ENCODE assay signal across 12 mouse cellular contexts in the genomic region with DNA sequence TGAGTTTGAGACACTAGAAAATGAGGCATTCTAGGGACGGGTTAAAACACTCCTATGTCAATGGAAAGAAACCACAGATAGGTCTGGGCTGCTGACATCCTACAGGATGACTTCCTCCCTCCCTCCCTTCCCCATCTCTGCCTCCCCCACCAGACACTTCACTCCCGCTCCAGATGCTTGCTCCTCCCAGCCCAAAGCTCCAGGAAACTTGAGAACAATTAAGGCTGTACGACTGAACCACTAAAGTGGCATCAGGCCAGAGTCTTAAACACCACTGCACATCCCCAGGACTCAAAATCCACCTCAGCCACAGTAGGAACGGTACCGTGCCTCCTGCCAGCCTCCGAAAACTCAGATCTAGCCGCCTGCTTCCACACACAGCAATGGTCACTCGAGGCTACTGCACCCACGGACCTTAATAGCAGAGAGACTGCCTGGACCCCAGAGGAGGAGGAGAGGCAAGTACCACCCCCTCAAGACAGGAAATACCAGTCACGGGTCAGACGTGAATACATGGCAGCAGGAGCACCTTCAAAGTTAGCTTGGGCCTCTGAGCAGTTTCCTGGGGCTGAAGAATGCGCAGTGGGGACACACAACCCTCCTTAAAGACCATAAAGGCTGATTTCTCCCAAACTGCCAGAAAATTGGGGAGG. TPM values are rescaled to one million over a fixed set of nuclear protein-coding genes. Genes with fewer than 3 reads are reported as not detected.
DNase-seq lines count a peak whose midpoint lies in the region; ATAC-seq and TF ChIP-seq lines count a peak whose summit lies in the region.
"Had no signal": no experiment of that assay in that cellular context is flagged by ENCODE, and none has a peak within 500 bp of the region (broad histone marks: within the 10 kb centered on the region; RNA-seq: fewer than 3 reads in every experiment).

No protein-coding gene starts in this region.

- H3K4me1 ChIP-seq in kidney, embryonic 14.5 days (ENCODE audit: control insufficient read depth, insufficient read depth, low read length) = peaks cover 24% of the 10 kb centered on the region
- peaks cover 28% of the 10 kb centered on the region for H3K4me1 ChIP-seq in embryonic facial prominence, embryonic 12.5 days
- H3K4me1 ChIP-seq in hindbrain, postnatal 0 days (ENCODE audit: insufficient read depth, low read length) = no peaks in the 10 kb centered on the region
- H3K4me1 ChIP-seq in forebrain, embryonic 12.5 days = no peaks in the 10 kb centered on the region

- TF ChIP-seq CTCF in hindbrain, postnatal 0 days (IDR thresholded peaks at IDR 0.05; ENCODE audit: low read depth) = 0 out of 2 replicates have a peak, but pooled peaks have one; percentile 5

- H3K4me2 ChIP-seq in kidney, embryonic 14.5 days (replicated peaks; ENCODE audit: low read depth, low read length) = peak overlapping the region; percentile 25; the same call in 1 of the 2 replicates
- peak overlapping the region; percentile 27; the same call in 1 of the 2 replicates for H3K4me2 ChIP-seq in embryonic facial prominence, embryonic 12.5 days (replicated peaks)
- no peak overlapping the region for H3K4me2 ChIP-seq in hindbrain, postnatal 0 days (ENCODE audit: low read depth, low read length)
- no peak overlapping the region for H3K4me2 ChIP-seq in forebrain, embryonic 12.5 days

- no peaks in the 10 kb centered on the region for H3K9me3 ChIP-seq in kidney, embryonic 14.5 days (ENCODE audit: control insufficient read depth, low read length)
- H3K9me3 ChIP-seq in embryonic facial prominence, embryonic 12.5 days = no peaks in the 10 kb centered on the region
- no peaks in the 10 kb centered on the region for H3K9me3 ChIP-seq in hindbrain, postnatal 0 days (ENCODE audit: low read length)
- H3K9me3 ChIP-seq in forebrain, embryonic 12.5 days = no peaks in the 10 kb centered on the region

- no peak for DNase-seq in kidney, adult 9 months
- DNase-seq in hindbrain, postnatal 0 days (ENCODE audit: low spot score) = no peak
- DNase-seq in mesoderm, embryonic 11.5 days (ENCODE audit: low read depth, low spot score) = peak; percentile 45
- DNase-seq in adrenal gland, postnatal 25 days = no peak
- DNase-seq in urinary bladder, adult 18-20 months (ENCODE audit: low spot score in 2 of 2) = no peak
- DNase-seq: cerebellum, adult 11 months; gastrocnemius, postnatal 25 days; layer of hippocampus, adult 9-11 months had no signal

- H3K27me3 ChIP-seq in kidney, embryonic 14.5 days (ENCODE audit: control insufficient read depth, insufficient read depth, low read length) = no peaks in the 10 kb centered on the region
- no peaks in the 10 kb centered on the region for H3K27me3 ChIP-seq in embryonic facial prominence, embryonic 12.5 days
- H3K27me3 ChIP-seq in hindbrain, postnatal 0 days (ENCODE audit: insufficient read depth, low read length) = no peaks in the 10 kb centered on the region
- H3K27me3 ChIP-seq in forebrain, embryonic 12.5 days = no peaks in the 10 kb centered on the region

- peak overlapping the region; percentile 81; the same call in 1 of the 2 replicates for H3K27ac ChIP-seq in kidney, embryonic 14.5 days (ENCODE audit: low read depth, low read length)
- peak overlapping the region; percentile 74 for H3K27ac ChIP-seq in embryonic facial prominence, embryonic 12.5 days
- no peak overlapping the region for H3K27ac ChIP-seq in hindbrain, postnatal 0 days
- no peak overlapping the region for H3K27ac ChIP-seq in forebrain, embryonic 12.5 days

- H3K9ac ChIP-seq in kidney, embryonic 14.5 days (ENCODE audit: low read depth, low read length) = no peak overlapping the region
- no peak overlapping the region for H3K9ac ChIP-seq in embryonic facial prominence, embryonic 12.5 days
- H3K9ac ChIP-seq in hindbrain, postnatal 0 days (replicated peaks; ENCODE audit: low read length) = no peak overlapping the region
- H3K9ac ChIP-seq in forebrain, embryonic 12.5 days = no peak overlapping the region

- peaks cover 61% of the 10 kb centered on the region for H3K36me3 ChIP-seq in kidney, embryonic 14.5 days (ENCODE audit: control insufficient read depth, insufficient read depth, low read length)
- H3K36me3 ChIP-seq in embryonic facial prominence, embryonic 12.5 days = peaks cover 54% of the 10 kb centered on the region
- no peaks in the 10 kb centered on the region; the same call in 1 of the 2 replicates for H3K36me3 ChIP-seq in hindbrain, postnatal 0 days (ENCODE audit: insufficient read depth, low read length)
- peaks cover 74% of the 10 kb centered on the region for H3K36me3 ChIP-seq in forebrain, embryonic 12.5 days (replicated peaks)

- peak overlapping the region; percentile 6; the same call in 1 of the 2 replicates for H3K4me3 ChIP-seq in kidney, embryonic 14.5 days (ENCODE audit: low read length)
- H3K4me3 ChIP-seq in embryonic facial prominence, embryonic 12.5 days = no peak overlapping the region
- H3K4me3 ChIP-seq in hindbrain, postnatal 0 days (ENCODE audit: low read length) = no peak overlapping the region
- H3K4me3 ChIP-seq in forebrain, embryonic 12.5 days (replicated peaks) = no peak overlapping the region

- WGBS in kidney, embryonic 14.5 days = 16% methylated on average over 12 of the region's 12 CpGs
- WGBS in embryonic facial prominence, embryonic 12.5 days = 14% methylated on average over 12 of the region's 12 CpGs
- 67% methylated on average over 12 of the region's 12 CpGs for WGBS in hindbrain, postnatal 0 days
- WGBS in forebrain, embryonic 12.5 days = 72% methylated on average over 12 of the region's 12 CpGs

- ATAC-seq in kidney, embryonic 14.5 days (ENCODE audit: low FRiP score, low TSS enrichment) = peak; percentile 78
- ATAC-seq in embryonic facial prominence, embryonic 12.5 days (ENCODE audit: insufficient number of reproducible peaks, insufficient read depth, low FRiP score, low TSS enrichment) = peak; percentile 61; the same call in 1 of the 2 replicates
- no peak for ATAC-seq in hindbrain, postnatal 0 days
- no peak for ATAC-seq in forebrain, embryonic 12.5 days (ENCODE audit: low FRiP score)

RNA-seq across cellular contexts. Expression of gene Igf2r, which starts 35.1 kb away (rescaled TPM):
- 20.7 and 37.8 TPM in 2 replicates for polyA plus RNA-seq in kidney, embryonic 14.5 days (2014; fragmentation: Nextera tagmentation; extraction: Ambion mirVana)
- polyA plus RNA-seq in embryonic facial prominence, embryonic 12.5 days (2016; fragmentation: Nextera tagmentation; extraction: Ambion mirVana) = 37.1 and 38.1 TPM in 2 replicates
- 30.7 and 30.9 TPM in 2 replicates for total RNA-seq in hindbrain, postnatal 0 days (2014; rRNA removed)
- polyA plus RNA-seq in hindbrain, postnatal 0 days (2015; fragmentation: Nextera tagmentation; extraction: Ambion mirVana) = 4.2 and 4.7 TPM in 2 replicates
- total RNA-seq in adrenal gland, postnatal 25 days (2021) = 84.5 and 84.9 TPM in 2 replicates
- 22.7 TPM in 2 replicates for polyA plus RNA-seq in forebrain, embryonic 12.5 days (2016; fragmentation: Nextera tagmentation; extraction: Ambion mirVana)

RNA-seq across cellular contexts. Expression of gene Slc22a1, which starts 58.7 kb away (rescaled TPM):
- 0.63 and 1.2 TPM in 2 replicates for polyA plus RNA-seq in kidney, embryonic 14.5 days (2014; fragmentation: Nextera tagmentation; extraction: Ambion mirVana)
- polyA plus RNA-seq in embryonic facial prominence, embryonic 12.5 days (2016; fragmentation: Nextera tagmentation; extraction: Ambion mirVana) = 0.08 and 0.42 TPM in 2 replicates
- 0.10 TPM in 1 of 2 replicates, not detected in the other for total RNA-seq in hindbrain, postnatal 0 days (2014; rRNA removed)
- 0.19 and 0.26 TPM in 2 replicates for polyA plus RNA-seq in hindbrain, postnatal 0 days (2015; fragmentation: Nextera tagmentation; extraction: Ambion mirVana)
- 3.9 TPM in 1 of 2 replicates, not detected in the other for total RNA-seq in adrenal gland, postnatal 25 days (2021)
- polyA plus RNA-seq in forebrain, embryonic 12.5 days (2016; fragmentation: Nextera tagmentation; extraction: Ambion mirVana) = 0.10 TPM in 1 of 2 replicates, not detected in the other
- total RNA-seq: gastrocnemius, postnatal 25 days had no signal
- polyA plus RNA-seq: neural tube, embryonic 11.5 days had no signal

Comparison
In these comparisons a context has a peak if more than half of its experiments do, and no peak if none do; other contexts are left out.
1. ATAC-seq: peak in kidney, embryonic 14.5 days (single experiment) and embryonic facial prominence, embryonic 12.5 days (single experiment); none in hindbrain, postnatal 0 days (single experiment) and forebrain, embryonic 12.5 days (single experiment).
2. H3K27ac ChIP-seq: peak in kidney, embryonic 14.5 days (single experiment) and embryonic facial prominence, embryonic 12.5 days (single experiment); none in hindbrain, postnatal 0 days (single experiment) and forebrain, embryonic 12.5 days (single experiment).
3. H3K4me2 ChIP-seq: peak in kidney, embryonic 14.5 days (single experiment) and embryonic facial prominence, embryonic 12.5 days (single experiment); none in hindbrain, postnatal 0 days (single experiment) and forebrain, embryonic 12.5 days (single experiment).